ENCODE assay signal across 19 mouse cellular contexts in the genomic region with DNA sequence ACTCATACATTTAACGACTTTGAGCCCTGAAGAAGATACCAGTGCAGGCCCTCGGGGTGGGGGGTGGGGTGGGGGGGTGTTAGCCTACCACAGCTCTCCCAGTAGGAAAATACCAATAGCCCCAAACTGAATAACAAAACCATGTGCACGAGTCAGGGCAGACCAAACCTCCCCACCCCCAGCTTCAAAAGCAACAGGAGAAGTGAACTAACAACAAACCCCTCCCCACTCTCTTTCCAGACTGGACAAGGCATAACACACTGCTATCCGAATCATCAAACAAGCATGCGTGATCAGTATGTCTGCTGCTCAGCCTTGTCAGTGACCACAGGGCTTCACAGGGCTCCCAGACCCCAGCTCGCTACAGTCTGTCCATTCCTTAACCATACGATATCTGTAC.
DNase-seq lines count a peak whose midpoint lies in the region; ATAC-seq and TF ChIP-seq lines count a peak whose summit lies in the region.
"Had no signal": no experiment of that assay in that cellular context is flagged by ENCODE, and none has a peak within 500 bp of the region (broad histone marks: within the 10 kb centered on the region; RNA-seq: fewer than 3 reads in every experiment).

No protein-coding gene starts in this region.

- no peak for TF ChIP-seq CTCF in intestine, postnatal 0 days (IDR thresholded peaks at IDR 0.05; ENCODE audit: low read depth)

- in situ Hi-C loops in ES-E14 (cut with MboI; ENCODE audit: low sequenced_read_pairs in 2 of 2, unreplicated experiment in 2 of 2), result no loop called here

- no peaks in the 10 kb centered on the region for H3K36me3 ChIP-seq in intestine, embryonic 15.5 days
- H3K36me3 ChIP-seq in intestine, postnatal 0 days (ENCODE audit: control insufficient read depth, insufficient read depth), result no peaks in the 10 kb centered on the region
- H3K36me3 ChIP-seq in ES-E14 (ENCODE audit: control insufficient read depth, insufficient read depth, low read length, poor library complexity, severe bottlenecking), result peaks cover 4% of the 10 kb centered on the region; the same call in 1 of the 2 replicates
- H3K36me3 ChIP-seq in embryonic facial prominence, embryonic 14.5 days (ENCODE audit: control insufficient read depth, insufficient read depth, low read length), result no peaks in the 10 kb centered on the region
- no peaks in the 10 kb centered on the region for H3K36me3 ChIP-seq in limb, embryonic 13.5 days
- H3K36me3 ChIP-seq: liver, embryonic 13.5 days; midbrain, embryonic 10.5 days had no signal

- peaks cover 49% of the 10 kb centered on the region for H3K4me1 ChIP-seq in intestine, embryonic 15.5 days (replicated peaks)
- peaks cover 8% of the 10 kb centered on the region; the same call in 1 of the 2 replicates for H3K4me1 ChIP-seq in intestine, postnatal 0 days (replicated peaks; ENCODE audit: control insufficient read depth, insufficient read depth, low read length)
- peaks cover 20 to 43% of the 10 kb centered on the region in 2 experiments for H3K4me1 ChIP-seq in ES-E14 (ENCODE audit: control insufficient read depth in 2 of 2, insufficient read depth in 2 of 2, low read length in 2 of 2, poor library complexity in 1 of 2)
- H3K4me1 ChIP-seq in embryonic facial prominence, embryonic 14.5 days (ENCODE audit: control insufficient read depth, insufficient read depth, low read length), result peaks cover 47% of the 10 kb centered on the region
- H3K4me1 ChIP-seq in limb, embryonic 13.5 days, result peaks cover 88% of the 10 kb centered on the region
- H3K4me1 ChIP-seq: liver, embryonic 13.5 days had no signal

- no peak overlapping the region for H3K9ac ChIP-seq in intestine, embryonic 15.5 days
- no peak overlapping the region for H3K9ac ChIP-seq in intestine, postnatal 0 days (ENCODE audit: low read depth, low read length)
- H3K9ac ChIP-seq in ES-E14 (ENCODE audit: insufficient read depth, low read depth, low read length, poor library complexity, severe bottlenecking), result peak overlapping the region; percentile 29; the same call in 1 of the 2 replicates
- H3K9ac ChIP-seq in embryonic facial prominence, embryonic 14.5 days (ENCODE audit: low read depth, low read length), result no peak overlapping the region
- no peak overlapping the region for H3K9ac ChIP-seq in limb, embryonic 13.5 days
- H3K9ac ChIP-seq: forebrain, embryonic 13.5 days; hindbrain, embryonic 14.5 days; liver, embryonic 13.5 days; lung, embryonic 14.5 days had no signal

- ATAC-seq in intestine, embryonic 15.5 days, result no peak
- ATAC-seq in intestine, postnatal 0 days, result no peak
- ATAC-seq in embryonic facial prominence, embryonic 14.5 days (ENCODE audit: low read depth), result no peak
- no peak for ATAC-seq in limb, embryonic 13.5 days (ENCODE audit: low FRiP score, low read depth)
- ATAC-seq in monocyte, adult 5-6 weeks (replicated peaks; ENCODE audit: insufficient number of reproducible peaks, low FRiP score, low TSS enrichment, poor library complexity, severe bottlenecking), result no peak
- ATAC-seq: forebrain, embryonic 13.5 days had no signal

- no peak overlapping the region for H3K4me3 ChIP-seq in intestine, embryonic 15.5 days (replicated peaks)
- no peak overlapping the region for H3K4me3 ChIP-seq in intestine, postnatal 0 days (ENCODE audit: low read depth, low read length)
- no peak overlapping the region for H3K4me3 ChIP-seq in ES-E14 (ENCODE audit: insufficient read depth in 1 of 2, low read depth in 1 of 2, low read length in 2 of 2, poor library complexity in 1 of 2, severe bottlenecking in 1 of 2)
- no peak overlapping the region for H3K4me3 ChIP-seq in embryonic facial prominence, embryonic 14.5 days (ENCODE audit: low read depth, low read length)
- H3K4me3 ChIP-seq in limb, embryonic 13.5 days, result no peak overlapping the region
- H3K4me3 ChIP-seq: erythroblast, embryonic 14.5 days; forebrain, embryonic 13.5 days; liver, embryonic 13.5 days; midbrain, embryonic 10.5 days had no signal

- no peak for DNase-seq in ES-E14 (ENCODE audit: low read depth, low spot score)
- DNase-seq in embryonic facial prominence, embryonic 14.5 days (ENCODE audit: low spot score), result no peak
- DNase-seq in thymus, postnatal 36 days, result no peak
- DNase-seq: cerebellum, adult 8-10 months; gastrocnemius, postnatal 36 days; heart, postnatal 36 days; liver, embryonic 13.5 days; lung, embryonic 14.5 days; thymus, postnatal 25 days had no signal

- H3K27ac ChIP-seq in intestine, embryonic 15.5 days, result 0 out of 2 replicates have a peak overlapping the region, but pooled peaks have one; percentile 33
- no peak overlapping the region for H3K27ac ChIP-seq in intestine, postnatal 0 days (ENCODE audit: low read depth, low read length)
- no peak overlapping the region; the same call in 1 of the 2 replicates for H3K27ac ChIP-seq in ES-E14 (ENCODE audit: insufficient read depth, low read depth, low read length, poor library complexity, severe bottlenecking)
- H3K27ac ChIP-seq in embryonic facial prominence, embryonic 14.5 days (replicated peaks; ENCODE audit: low read depth, low read length), result 0 out of 2 replicates have a peak overlapping the region, but pooled peaks have one; percentile 29
- H3K27ac ChIP-seq in limb, embryonic 13.5 days, result peak overlapping the region; percentile 64
- H3K27ac ChIP-seq: forebrain, embryonic 13.5 days; hindbrain, embryonic 14.5 days; liver, embryonic 13.5 days; macrophage; midbrain, embryonic 10.5 days had no signal

- 51% methylated on average over 7 of the region's 7 CpGs for WGBS in intestine, embryonic 15.5 days
- WGBS in intestine, postnatal 0 days, result 62% methylated on average over 7 of the region's 7 CpGs
- 54% methylated on average over 7 of the region's 7 CpGs for WGBS in embryonic facial prominence, embryonic 14.5 days
- 47% methylated on average over 7 of the region's 7 CpGs for WGBS in limb, embryonic 13.5 days

- H3K9me3 ChIP-seq in intestine, embryonic 15.5 days, result no peaks in the 10 kb centered on the region
- H3K9me3 ChIP-seq in intestine, postnatal 0 days (ENCODE audit: control insufficient read depth), result no peaks in the 10 kb centered on the region
- H3K9me3 ChIP-seq in ES-E14 (ENCODE audit: control insufficient read depth, insufficient read depth, low read depth, low read length), result no peaks in the 10 kb centered on the region
- H3K9me3 ChIP-seq in embryonic facial prominence, embryonic 14.5 days (ENCODE audit: control insufficient read depth, low read length), result no peaks in the 10 kb centered on the region
- H3K9me3 ChIP-seq in limb, embryonic 13.5 days, result no peaks in the 10 kb centered on the region
- H3K9me3 ChIP-seq: forebrain, embryonic 13.5 days; liver, embryonic 13.5 days; midbrain, embryonic 10.5 days had no signal

- no peak overlapping the region for H3K4me2 ChIP-seq in intestine, embryonic 15.5 days (replicated peaks)
- no peak overlapping the region for H3K4me2 ChIP-seq in intestine, postnatal 0 days (replicated peaks; ENCODE audit: low read depth)
- H3K4me2 ChIP-seq in embryonic facial prominence, embryonic 14.5 days (ENCODE audit: low read depth, low read length), result no peak overlapping the region
- H3K4me2 ChIP-seq in limb, embryonic 13.5 days (replicated peaks), result no peak overlapping the region
- H3K4me2 ChIP-seq: forebrain, embryonic 13.5 days; heart, embryonic 11.5 days; hindbrain, embryonic 14.5 days; liver, embryonic 13.5 days; lung, embryonic 14.5 days had no signal

- H3K27me3 ChIP-seq in intestine, embryonic 15.5 days (replicated peaks), result no peaks in the 10 kb centered on the region
- H3K27me3 ChIP-seq in intestine, postnatal 0 days (replicated peaks; ENCODE audit: control insufficient read depth, insufficient read depth, low read length), result no peaks in the 10 kb centered on the region
- H3K27me3 ChIP-seq in embryonic facial prominence, embryonic 14.5 days (replicated peaks; ENCODE audit: control insufficient read depth, insufficient read depth, low read length), result no peaks in the 10 kb centered on the region
- no peaks in the 10 kb centered on the region for H3K27me3 ChIP-seq in limb, embryonic 13.5 days
- H3K27me3 ChIP-seq: forebrain, embryonic 13.5 days; liver, embryonic 13.5 days had no signal

TF ChIP-seq in ES-E14, 5 proteins besides CTCF, POLR2A, EP300 and RAD21:
- TF ChIP-seq CHD2 (IDR thresholded peaks at IDR 0.05; ENCODE audit: low read depth, low read length), result no peak
- TF ChIP-seq HCFC1 (IDR thresholded peaks at IDR 0.05; ENCODE audit: borderline replicate concordance, insufficient read depth, low read length), result no peak
- TF ChIP-seq ZC3H11A (IDR thresholded peaks at IDR 0.05; ENCODE audit: borderline replicate concordance, low read depth, low read length), result no peak
- no peak for TF ChIP-seq ZNF384 (IDR thresholded peaks at IDR 0.05; ENCODE audit: low read depth, low read length)
- TF ChIP-seq MAFK (IDR thresholded peaks at IDR 0.05; ENCODE audit: insufficient read depth, low read depth, low read length), result no peak

Comparison
In these comparisons a context has a peak if more than half of its experiments do, and no peak if none do; other contexts are left out.
1. H3K27ac ChIP-seq: peak in intestine, embryonic 15.5 days (single experiment), embryonic facial prominence, embryonic 14.5 days (single experiment) and limb, embryonic 13.5 days (single experiment); none in intestine, postnatal 0 days (single experiment) and ES-E14 (single experiment).